In the genomic region with DNA sequence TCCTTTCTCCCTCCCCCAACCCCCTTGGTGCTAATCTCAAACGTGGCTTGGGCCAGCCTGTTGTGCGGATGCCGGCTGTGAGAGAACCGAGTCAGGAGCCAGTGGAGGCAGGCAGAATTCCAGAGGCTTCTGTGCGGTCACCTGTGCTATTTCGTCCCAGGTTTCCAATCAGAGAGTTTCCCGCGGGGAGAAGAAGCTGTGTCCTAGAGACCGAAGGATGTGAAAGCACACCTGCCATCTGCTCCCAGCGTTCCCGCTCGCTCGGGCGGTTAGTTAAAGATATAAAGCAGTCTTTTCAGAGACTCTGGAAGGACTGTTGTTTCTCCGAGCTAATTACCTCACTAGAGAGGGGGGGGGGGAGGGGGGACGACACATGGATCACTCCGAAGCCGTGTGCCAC, we compare ENCODE assay signal across 16 mouse cellular contexts. TPM values are rescaled to one million over a fixed set of nuclear protein-coding genes. Genes with fewer than 3 reads are reported as not detected.
DNase-seq lines count a peak whose midpoint lies in the region; ATAC-seq and TF ChIP-seq lines count a peak whose summit lies in the region.
"Had no signal": no experiment of that assay in that cellular context is flagged by ENCODE, and none has a peak within 500 bp of the region (broad histone marks: within the 10 kb centered on the region; RNA-seq: fewer than 3 reads in every experiment).

No protein-coding gene starts in this region.

- ATAC-seq in embryonic facial prominence, embryonic 11.5 days (replicated peaks; ENCODE audit: insufficient number of reproducible peaks, low FRiP score, low TSS enrichment, low read depth): no peak
- no peak for ATAC-seq in forebrain, postnatal 0 days
- no peak for ATAC-seq in midbrain, postnatal 0 days (ENCODE audit: low FRiP score)
- ATAC-seq: inflammation-experienced regulatory T-cells, adult 6 months had no signal

- 28% methylated on average over 18 of the region's 18 CpGs for WGBS in heart, embryonic 10.5 days
- WGBS in embryonic facial prominence, embryonic 11.5 days: 16% methylated on average over 14 of the region's 18 CpGs
- WGBS in forebrain, postnatal 0 days: 10% methylated on average over 18 of the region's 18 CpGs
- WGBS in midbrain, postnatal 0 days: 21% methylated on average over 17 of the region's 18 CpGs

- no peak for TF ChIP-seq CTCF in forebrain, postnatal 0 days (IDR thresholded peaks at IDR 0.05; ENCODE audit: low read depth)
- no peak for TF ChIP-seq CTCF in midbrain, postnatal 0 days (IDR thresholded peaks at IDR 0.05)

- H3K4me1 ChIP-seq in heart, embryonic 10.5 days: peaks cover 14% of the 10 kb centered on the region
- H3K4me1 ChIP-seq in embryonic facial prominence, embryonic 11.5 days (ENCODE audit: control insufficient read depth, insufficient read depth, low read length): peaks cover 3% of the 10 kb centered on the region; the same call in 1 of the 2 replicates
- peaks cover 10% of the 10 kb centered on the region; the same call in 1 of the 2 replicates for H3K4me1 ChIP-seq in forebrain, postnatal 0 days (ENCODE audit: insufficient read depth)
- peaks cover 7% of the 10 kb centered on the region for H3K4me1 ChIP-seq in midbrain, postnatal 0 days (ENCODE audit: insufficient read depth, low read length)
- H3K4me1 ChIP-seq: embryonic facial prominence, embryonic 15.5 days; heart, embryonic 15.5 days; lung, embryonic 15.5 days had no signal

- no peaks in the 10 kb centered on the region for H3K36me3 ChIP-seq in heart, embryonic 10.5 days
- no peaks in the 10 kb centered on the region for H3K36me3 ChIP-seq in embryonic facial prominence, embryonic 11.5 days (replicated peaks; ENCODE audit: control insufficient read depth, insufficient read depth, low read depth, low read length)
- H3K36me3 ChIP-seq in forebrain, postnatal 0 days (ENCODE audit: insufficient read depth): peaks cover 4% of the 10 kb centered on the region
- H3K36me3 ChIP-seq in midbrain, postnatal 0 days (ENCODE audit: insufficient read depth, low read length): no peaks in the 10 kb centered on the region; the same call in 1 of the 2 replicates
- H3K36me3 ChIP-seq: embryonic facial prominence, embryonic 15.5 days; heart, embryonic 15.5 days; lung, embryonic 15.5 days had no signal

- DNase-seq in heart, embryonic 10.5 days (ENCODE audit: low spot score): no peak
- DNase-seq in heart, adult 11 months: no peak
- DNase-seq in embryonic facial prominence, embryonic 11.5 days (ENCODE audit: low spot score): no peak
- DNase-seq in forebrain, postnatal 0 days: peak; percentile 41
- DNase-seq in midbrain, postnatal 0 days (ENCODE audit: low spot score): peak; percentile 38
- no peak for DNase-seq in urinary bladder, postnatal 25 days (ENCODE audit: low spot score)
- DNase-seq in gastrocnemius, postnatal 10 days: no peak
- DNase-seq: adrenal gland, postnatal 36 days; gastrocnemius, postnatal 36 days; liver had no signal

- no peaks in the 10 kb centered on the region for H3K9me3 ChIP-seq in heart, embryonic 10.5 days
- H3K9me3 ChIP-seq in embryonic facial prominence, embryonic 11.5 days (replicated peaks; ENCODE audit: control insufficient read depth, low read length): no peaks in the 10 kb centered on the region
- no peaks in the 10 kb centered on the region for H3K9me3 ChIP-seq in forebrain, postnatal 0 days (ENCODE audit: low read length)
- H3K9me3 ChIP-seq in midbrain, postnatal 0 days (ENCODE audit: low read length): no peaks in the 10 kb centered on the region
- H3K9me3 ChIP-seq: embryonic facial prominence, embryonic 15.5 days; heart, embryonic 15.5 days; lung, embryonic 15.5 days had no signal

- H3K4me3 ChIP-seq in heart, embryonic 10.5 days: peak overlapping the region; percentile 5; the same call in 1 of the 2 replicates
- no peak overlapping the region for H3K4me3 ChIP-seq in embryonic facial prominence, embryonic 11.5 days (ENCODE audit: low read depth, low read length)
- no peak overlapping the region for H3K4me3 ChIP-seq in forebrain, postnatal 0 days (ENCODE audit: low read depth, low read length)
- no peak overlapping the region for H3K4me3 ChIP-seq in midbrain, postnatal 0 days (ENCODE audit: low read depth, low read length)
- H3K4me3 ChIP-seq: embryonic facial prominence, embryonic 15.5 days; heart, embryonic 15.5 days; lung, embryonic 15.5 days had no signal

- peaks cover 75% of the 10 kb centered on the region for H3K27me3 ChIP-seq in heart, embryonic 10.5 days (ENCODE audit: insufficient read depth, poor library complexity, severe bottlenecking)
- H3K27me3 ChIP-seq in embryonic facial prominence, embryonic 11.5 days (ENCODE audit: control insufficient read depth, insufficient read depth, low read length): no peaks in the 10 kb centered on the region
- no peaks in the 10 kb centered on the region for H3K27me3 ChIP-seq in forebrain, postnatal 0 days (ENCODE audit: insufficient read depth, low read length)
- H3K27me3 ChIP-seq in midbrain, postnatal 0 days (ENCODE audit: insufficient read depth, low read length): no peaks in the 10 kb centered on the region

- H3K27ac ChIP-seq in heart, embryonic 10.5 days: no peak overlapping the region
- H3K27ac ChIP-seq in embryonic facial prominence, embryonic 11.5 days (replicated peaks; ENCODE audit: low read depth, low read length): no peak overlapping the region
- H3K27ac ChIP-seq in forebrain, postnatal 0 days (ENCODE audit: low read depth, low read length): no peak overlapping the region
- H3K27ac ChIP-seq in midbrain, postnatal 0 days (ENCODE audit: low read depth, low read length): no peak overlapping the region
- H3K27ac ChIP-seq: embryonic facial prominence, embryonic 15.5 days; heart, embryonic 15.5 days; lung, embryonic 15.5 days had no signal

- H3K9ac ChIP-seq in embryonic facial prominence, embryonic 11.5 days (replicated peaks; ENCODE audit: low read length): 0 out of 2 replicates have a peak overlapping the region, but pooled peaks have one; percentile 13
- peak overlapping the region; percentile 18; the same call in 1 of the 2 replicates for H3K9ac ChIP-seq in forebrain, postnatal 0 days
- no peak overlapping the region for H3K9ac ChIP-seq in midbrain, postnatal 0 days (replicated peaks; ENCODE audit: low read length, poor library complexity, severe bottlenecking)
- H3K9ac ChIP-seq: embryonic facial prominence, embryonic 15.5 days; heart, embryonic 15.5 days; lung, embryonic 15.5 days had no signal

- no peak overlapping the region for H3K4me2 ChIP-seq in embryonic facial prominence, embryonic 11.5 days (ENCODE audit: low read depth, low read length)
- no peak overlapping the region for H3K4me2 ChIP-seq in forebrain, postnatal 0 days (ENCODE audit: low read depth)
- no peak overlapping the region for H3K4me2 ChIP-seq in midbrain, postnatal 0 days (ENCODE audit: low read depth, low read length, poor library complexity, severe bottlenecking)
- H3K4me2 ChIP-seq: embryonic facial prominence, embryonic 15.5 days; heart, embryonic 15.5 days; lung, embryonic 15.5 days had no signal

RNA-seq across cellular contexts. Expression of a gene that starts 27.8 kb away (rescaled TPM):
- not detected in 2 replicates for polyA plus RNA-seq in heart, embryonic 10.5 days (2016; fragmentation: Nextera tagmentation; extraction: Ambion mirVana)
- 0.38 and 0.49 TPM in 2 replicates for polyA plus RNA-seq in embryonic facial prominence, embryonic 11.5 days (2014; fragmentation: Nextera tagmentation; extraction: Ambion mirVana)
- 17.3 and 26.3 TPM in 2 replicates for total RNA-seq in forebrain, postnatal 0 days (2014; rRNA removed)
- 4.7 and 8.4 TPM in 2 replicates for polyA plus RNA-seq in forebrain, postnatal 0 days (2015; fragmentation: Nextera tagmentation; extraction: Ambion mirVana)
- total RNA-seq in midbrain, postnatal 0 days (2014; rRNA removed): 18.2 and 20.0 TPM in 2 replicates
- 5.7 and 6.6 TPM in 2 replicates for polyA plus RNA-seq in midbrain, postnatal 0 days (2015; fragmentation: Nextera tagmentation; extraction: Ambion mirVana)
- total RNA-seq in gastrocnemius, postnatal 10 days (2021): under 1 TPM in 1 of 2 experiments, not detected in 1; 0.12 TPM
- total RNA-seq: megakaryocyte, adult 5-6 weeks had no signal
- polyA plus RNA-seq: spleen, adult 2 months had no signal

RNA-seq across cellular contexts. Expression of a gene that starts 37.0 kb away (rescaled TPM):
- 29.4 and 31.2 TPM in 2 replicates for polyA plus RNA-seq in heart, embryonic 10.5 days (2016; fragmentation: Nextera tagmentation; extraction: Ambion mirVana)
- polyA plus RNA-seq in embryonic facial prominence, embryonic 11.5 days (2014; fragmentation: Nextera tagmentation; extraction: Ambion mirVana): 22.2 and 22.3 TPM in 2 replicates
- total RNA-seq in forebrain, postnatal 0 days (2014; rRNA removed): 42.8 and 51.0 TPM in 2 replicates
- polyA plus RNA-seq in forebrain, postnatal 0 days (2015; fragmentation: Nextera tagmentation; extraction: Ambion mirVana): 15.2 and 16.4 TPM in 2 replicates
- total RNA-seq in midbrain, postnatal 0 days (2014; rRNA removed): 43.0 and 48.4 TPM in 2 replicates
- polyA plus RNA-seq in midbrain, postnatal 0 days (2015; fragmentation: Nextera tagmentation; extraction: Ambion mirVana): 13.6 and 14.4 TPM in 2 replicates
- 10 to 100 TPM; 32.8 to 33.5 TPM for total RNA-seq in gastrocnemius, postnatal 10 days (2021)

RNA-seq across cellular contexts. Expression of a gene that starts 52.7 kb away (rescaled TPM):
- polyA plus RNA-seq in heart, embryonic 10.5 days (2016; fragmentation: Nextera tagmentation; extraction: Ambion mirVana): 2.3 and 3.7 TPM in 2 replicates
- 4.3 TPM in 2 replicates for polyA plus RNA-seq in embryonic facial prominence, embryonic 11.5 days (2014; fragmentation: Nextera tagmentation; extraction: Ambion mirVana)
- total RNA-seq in forebrain, postnatal 0 days (2014; rRNA removed): 61.6 and 87.8 TPM in 2 replicates
- 10.1 and 12.4 TPM in 2 replicates for polyA plus RNA-seq in forebrain, postnatal 0 days (2015; fragmentation: Nextera tagmentation; extraction: Ambion mirVana)
- total RNA-seq in midbrain, postnatal 0 days (2014; rRNA removed): 121 and 125 TPM in 2 replicates
- 14.3 and 15.0 TPM in 2 replicates for polyA plus RNA-seq in midbrain, postnatal 0 days (2015; fragmentation: Nextera tagmentation; extraction: Ambion mirVana)
- 1 to 10 TPM; 1.6 to 1.9 TPM for total RNA-seq in gastrocnemius, postnatal 10 days (2021)
- polyA plus RNA-seq: inflammation-experienced regulatory T-cells, adult 6 months had no signal

RNA-seq across cellular contexts. Expression of a gene that starts 52.8 kb away (rescaled TPM):
- polyA plus RNA-seq in heart, embryonic 10.5 days (2016; fragmentation: Nextera tagmentation; extraction: Ambion mirVana): 7.5 and 9.3 TPM in 2 replicates
- 10.8 and 11.6 TPM in 2 replicates for polyA plus RNA-seq in embryonic facial prominence, embryonic 11.5 days (2014; fragmentation: Nextera tagmentation; extraction: Ambion mirVana)
- total RNA-seq in forebrain, postnatal 0 days (2014; rRNA removed): 22.4 and 31.2 TPM in 2 replicates
- polyA plus RNA-seq in forebrain, postnatal 0 days (2015; fragmentation: Nextera tagmentation; extraction: Ambion mirVana): 15.5 and 19.1 TPM in 2 replicates
- 33.3 and 34.0 TPM in 2 replicates for total RNA-seq in midbrain, postnatal 0 days (2014; rRNA removed)
- 18.8 and 19.2 TPM in 2 replicates for polyA plus RNA-seq in midbrain, postnatal 0 days (2015; fragmentation: Nextera tagmentation; extraction: Ambion mirVana)
- 1 to 10 TPM; 3.2 TPM for total RNA-seq in gastrocnemius, postnatal 10 days (2021)

Comparison
In these comparisons a context has a peak if more than half of its experiments do, and no peak if none do; other contexts are left out.
1. DNase-seq: peak in forebrain, postnatal 0 days (single experiment) and midbrain, postnatal 0 days (single experiment); none in heart, embryonic 10.5 days (single experiment), heart, adult 11 months (single experiment), embryonic facial prominence, embryonic 11.5 days (single experiment), urinary bladder, postnatal 25 days (single experiment) and gastrocnemius, postnatal 10 days (single experiment).